Mouse (Mus musculus) ovary, postnatal 10 days (tissue): ENCODE data around the gene Dhx16.
"Not testable (repeated sequence)": the region's sequence is repeated elsewhere in the genome, so short reads cannot be mapped to it uniquely, and the experiment has no call there.

Experiments
- DNase-seq: peaks from one replicate; pipeline ENCODE4 v3.0.0; 2022; ENCODE audit warnings: low spot score

Dhx16 gene

GRCm38 (mm10) chr17:35921710-35922109 lies 42.1 kb downstream of the Dhx16 start:
- DNase-seq, result no peak

DNA sequence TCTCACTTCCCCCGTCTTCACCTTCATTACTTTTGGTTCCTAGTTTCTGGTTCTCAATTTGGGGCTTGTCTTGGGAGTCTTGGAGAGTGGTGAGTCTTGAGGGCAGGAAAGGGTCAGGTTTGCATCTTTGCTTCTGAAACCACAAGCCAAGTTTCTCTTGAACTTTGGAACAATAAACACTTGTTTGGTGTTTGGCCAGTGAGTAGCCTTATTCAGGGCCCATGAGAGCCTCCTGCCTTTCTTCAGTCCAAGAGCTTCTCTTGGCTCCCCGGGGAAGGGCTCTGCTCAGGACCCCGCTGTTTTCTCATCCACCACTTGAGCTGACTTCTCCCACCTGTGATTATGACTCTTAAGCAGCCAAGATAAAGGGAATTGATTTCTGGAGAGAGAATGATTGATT lies 42.9 kb downstream of the Dhx16 start:
- no peak for DNase-seq

DNA sequence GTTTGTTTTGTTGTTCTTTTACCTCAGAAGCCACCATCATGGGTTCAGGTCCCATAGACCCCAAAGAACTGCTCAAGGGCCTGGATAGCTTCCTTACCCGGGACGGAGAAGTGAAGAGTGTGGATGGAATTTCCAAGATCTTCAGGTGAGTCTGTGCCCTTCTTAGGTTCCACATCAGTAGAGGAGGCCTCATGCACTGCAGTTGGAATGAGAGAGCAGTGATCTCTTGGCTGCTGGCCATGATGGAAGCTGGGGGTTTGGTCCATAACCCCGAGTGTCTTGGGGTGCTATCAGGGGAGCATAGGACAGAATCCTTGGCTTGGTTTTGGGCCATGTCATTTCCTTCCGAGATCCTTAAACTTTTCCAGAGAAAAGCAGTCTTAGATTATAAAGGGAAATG lies 43.7 kb downstream of the Dhx16 start:
- DNase-seq, result no peak

GRCm38 (mm10) chr17:35927471-35927870 lies 47.9 kb downstream of the Dhx16 start:
- no peak for DNase-seq

DNA sequence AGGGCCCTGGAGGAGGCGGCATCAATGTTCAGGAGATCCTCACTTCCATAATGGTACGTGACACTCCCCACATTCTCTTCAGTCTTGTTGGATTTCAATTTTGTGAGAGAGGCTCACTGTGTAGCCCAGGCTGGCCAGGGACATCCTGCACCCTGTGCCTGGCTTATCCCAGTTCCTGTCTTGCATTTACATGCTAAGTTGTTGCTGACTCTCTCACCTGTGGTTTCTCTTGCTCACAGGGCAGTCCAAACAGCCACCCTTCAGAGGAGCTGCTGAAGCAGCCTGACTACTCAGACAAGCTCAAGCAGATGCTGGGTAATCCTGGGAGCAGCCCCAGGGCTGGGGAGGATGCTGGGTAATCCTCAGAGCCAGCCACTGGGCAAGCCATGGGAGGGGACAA lies 49.9 kb downstream of the Dhx16 start:
- no peak for DNase-seq

DNA sequence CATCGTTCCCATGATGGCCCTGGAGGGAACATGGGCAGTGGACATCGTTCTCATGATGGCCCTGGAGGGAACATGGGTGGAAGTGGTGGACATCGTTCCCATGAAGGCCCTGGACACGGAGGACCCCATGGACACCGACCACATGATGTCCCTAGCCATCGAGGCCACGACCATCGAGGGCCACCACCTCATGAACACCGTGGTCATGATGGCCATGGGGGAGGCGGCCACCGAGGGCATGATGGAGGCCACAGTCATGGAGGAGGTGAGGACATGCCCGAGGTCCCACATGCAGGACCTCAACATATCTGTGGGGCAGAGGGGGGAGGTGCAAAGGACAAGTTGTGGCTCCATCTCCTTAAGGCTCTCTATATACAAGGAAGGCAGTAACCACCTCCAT lies 51.0 kb downstream of the Dhx16 start:
- DNase-seq, result no peak

GRCm38 (mm10) chr17:35932608-35933007 lies 53.0 kb downstream of the Dhx16 start:
- no peak for DNase-seq

- DNase-seq, result not testable (repeated sequence)
These were observed 56.1 kb downstream of the Dhx16 start for GRCm38 (mm10) chr17:35935763-35936162.

DNA sequence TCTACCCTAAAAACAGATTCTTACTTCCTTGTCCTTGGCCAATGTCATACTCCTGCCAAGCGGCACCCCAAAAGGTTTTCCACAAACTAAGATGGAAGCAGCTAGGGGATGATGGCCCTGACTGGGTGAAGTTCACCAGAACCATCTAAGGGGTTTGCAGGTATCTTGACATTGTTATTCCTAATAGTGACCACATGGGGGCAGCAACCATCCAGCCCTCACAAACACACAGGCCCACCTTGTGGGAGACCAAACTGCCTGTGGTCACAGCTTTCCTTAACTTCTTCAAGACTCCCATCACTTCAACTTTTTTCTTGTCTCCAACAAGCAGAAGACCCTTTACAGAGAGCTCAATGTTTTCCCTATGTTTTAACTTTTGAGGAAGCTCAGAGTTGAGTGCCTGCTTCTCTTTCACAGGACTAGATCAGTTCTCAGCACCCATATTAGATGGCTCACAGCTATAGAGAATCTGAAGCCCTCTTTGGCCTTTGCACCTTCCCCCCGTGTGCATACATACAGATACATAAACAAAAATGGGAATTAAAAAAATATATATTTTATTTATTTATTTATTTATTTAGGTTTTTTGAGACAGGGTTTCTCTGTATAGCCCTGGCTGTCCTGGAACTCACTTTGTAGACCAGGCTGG lies 58.2 kb downstream of the Dhx16 start:
- DNase-seq, result no peak

DNA sequence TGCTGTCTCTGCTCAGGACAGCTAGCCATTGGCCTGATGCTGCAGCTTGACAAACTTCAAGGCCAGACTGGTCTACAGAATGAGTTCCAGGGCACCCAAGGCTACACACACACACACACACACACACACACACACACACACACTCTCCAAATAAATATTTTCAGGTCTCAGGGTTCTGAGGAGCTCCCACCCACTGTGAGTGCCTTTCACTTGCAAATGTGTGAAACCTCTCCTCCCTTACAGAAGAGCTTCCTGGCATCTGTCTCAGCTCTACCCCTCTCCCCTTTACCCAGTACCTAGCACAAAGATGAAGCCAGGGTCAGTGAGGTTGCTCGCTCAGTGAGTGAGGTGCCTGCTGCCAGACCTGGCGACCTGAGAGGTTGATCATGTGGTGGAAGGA lies 59.5 kb downstream of the Dhx16 start:
- no peak for DNase-seq

- DNase-seq, result no peak
These were observed 60.3 kb downstream of the Dhx16 start for GRCm38 (mm10) chr17:35939941-35940340.
